Mouse (Mus musculus) spleen, adult 2 months (tissue): ENCODE measurements around the gene Zkscan17.

Experiments used
- CTCF ChIP-seq: fragments of 200-500 bp; IDR thresholded peaks from 2 replicates; pipeline ENCODE4 v1.5.1; 2011; ENCODE audit warnings: mild to moderate bottlenecking, inconsistent platforms; ENCODE audit not compliant: insufficient read depth, insufficient read length, insufficient replicate concordance; ENCODE audit errors: extremely low read depth
- POLR2A ChIP-seq: fragments of 200-500 bp; IDR thresholded peaks from 2 replicates; pipeline ENCODE4 v1.6.1; 2011; ENCODE audit warnings: low read depth, low read length, inconsistent platforms

DNA sequence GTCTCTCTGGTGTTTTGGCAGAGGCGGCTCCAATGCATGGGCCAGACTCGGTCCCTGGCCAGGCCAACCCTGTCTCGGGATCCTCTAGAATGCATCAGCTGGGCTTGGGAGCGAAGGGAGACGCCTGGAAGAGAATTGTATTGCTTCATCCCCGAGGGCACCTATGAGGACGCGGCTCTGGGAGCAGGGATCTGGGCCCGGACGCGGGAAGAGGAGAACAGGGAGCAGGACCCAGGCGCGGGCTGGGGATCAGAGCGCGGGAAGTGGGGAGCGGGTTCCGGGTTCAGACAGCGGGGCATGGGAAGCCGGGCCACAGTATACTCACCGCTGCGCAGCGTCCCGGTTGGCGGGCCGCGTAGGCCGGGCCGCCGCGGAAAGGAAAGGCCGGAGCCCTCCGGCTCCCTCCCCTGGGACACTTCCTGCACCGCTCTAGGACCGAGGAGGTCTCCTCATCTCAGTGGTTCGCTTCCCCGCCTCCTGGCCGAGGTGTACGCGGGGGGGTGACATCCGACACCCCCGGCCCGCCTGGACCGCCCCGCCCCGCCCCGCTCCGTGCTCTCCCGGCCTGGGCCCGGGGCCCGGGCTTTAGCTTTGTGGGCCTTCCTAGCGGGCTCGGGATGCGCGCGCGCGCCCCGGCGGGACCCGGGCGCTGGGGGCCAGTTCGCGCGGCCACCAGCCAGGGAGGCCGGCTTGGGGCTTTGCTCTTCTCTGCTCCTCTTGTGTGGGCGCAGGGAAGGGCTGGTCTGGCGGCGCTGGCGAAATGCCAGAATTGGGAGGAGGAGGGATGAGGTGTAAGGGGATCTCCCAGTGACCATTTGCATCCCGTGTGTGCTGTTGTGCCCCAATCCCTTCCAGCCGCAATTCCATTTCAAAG is 20.5 kb downstream of the Zkscan17 start:
- peak; percentile 9 for TF ChIP-seq POLR2A
- no peak for TF ChIP-seq CTCF
